Mouse (Mus musculus) spleen, postnatal 0 days (tissue): ENCODE results near the gene Armc7. TPM values are rescaled to one million over a fixed set of nuclear protein-coding genes. Genes with fewer than 3 reads are reported as not detected.

ENCODE experiments used
- polyA plus RNA-seq: library from polyadenylated mRNA; unstranded; fragments of >200 nt; fragmentation: Nextera tagmentation; extraction: Ambion mirVana; gene quantifications from 2 replicates; pipeline ENCODE4 v1.2.1, GENCODE M21; 2015

The Armc7 gene
- polyA plus RNA-seq = 7.4 and 8.5 TPM in 2 replicates

GRCm38 (mm10) chr11:115475025-115475757 is at the start of gene Armc7:
Gene Armc7 (plus strand): TSS chr11:115475667.

GRCm38 (mm10) chr11:115439906-115440595 is 35.4 kb upstream of the Armc7 start, which contains the start of gene Trim80:
Gene Trim80 (plus strand): TSS chr11:115440545.

DNA sequence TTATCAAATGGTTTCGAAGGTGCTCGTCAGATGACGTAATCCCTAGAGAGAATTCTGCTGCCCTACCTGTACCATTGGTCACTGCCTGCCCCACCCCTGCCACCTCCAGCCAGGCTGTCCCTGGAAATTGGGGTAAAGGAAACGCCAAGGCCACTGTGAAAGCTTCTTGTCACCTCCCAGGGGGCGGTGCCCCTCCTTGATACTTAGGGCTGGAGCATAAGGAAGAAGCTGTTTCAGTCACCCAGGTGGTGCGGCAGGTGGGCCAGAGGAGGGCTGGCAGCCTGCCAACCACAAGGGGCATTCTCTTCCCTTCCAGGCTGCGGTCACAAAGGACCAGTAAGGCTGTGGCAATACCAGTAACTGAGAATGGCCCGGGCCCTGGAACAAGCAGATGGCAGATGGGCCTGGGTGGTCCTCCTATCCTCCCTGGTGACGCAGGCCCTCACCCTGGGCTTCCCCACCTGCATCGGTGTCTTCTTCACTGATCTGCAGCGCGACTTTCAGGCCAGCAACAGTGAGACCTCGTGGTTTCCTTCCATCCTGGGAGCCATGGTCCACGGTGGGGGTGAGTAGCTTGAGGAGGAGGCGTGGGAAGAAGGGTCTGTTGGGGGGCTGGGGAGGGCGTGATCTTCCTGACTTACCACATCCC is 13.1 kb upstream of the Armc7 start, which contains the start of gene Slc16a5:
Gene Slc16a5 (plus strand): TSS at position 232 of the 649 bp plus-strand sequence.

GRCm38 (mm10) chr11:115491356-115492083 is 16.1 kb downstream of the Armc7 start, which contains the start of gene Nt5c:
Gene Nt5c (minus strand): TSS chr11:115491862.

GRCm38 (mm10) chr11:115514238-115514663 is 38.8 kb downstream of the Armc7 start, which contains the start of gene Jpt1:
Gene Jpt1 (minus strand): TSS chr11:115514387.

GRCm38 (mm10) chr11:115536038-115536681 is 60.7 kb downstream of the Armc7 start, which contains the start of gene Sumo2:
Gene Sumo2 (minus strand): TSS chr11:115536276.

Other genes with a start within 250 kb of the Armc7 start
- gene Grin2c, start 208.4 kb upstream of the Armc7 start, polyA plus RNA-seq = 0.07 and 0.08 TPM in 2 replicates
- 9.7 and 10.0 TPM in 2 replicates for gene Fdxr, start 198.6 kb upstream of the Armc7 start, polyA plus RNA-seq
- 0.24 and 0.33 TPM in 2 replicates for gene Fads6, start 178.0 kb upstream of the Armc7 start, polyA plus RNA-seq
- not detected in 2 replicates for gene Otop2, start 168.5 kb upstream of the Armc7 start, polyA plus RNA-seq
- 0.65 and 0.70 TPM in 2 replicates for gene Ush1g, start 153.6 kb upstream of the Armc7 start, polyA plus RNA-seq
- gene Otop3, start 140.9 kb upstream of the Armc7 start, polyA plus RNA-seq = not detected in 2 replicates
- 1.3 and 2.2 TPM in 2 replicates for gene Hid1, start 107.9 kb upstream of the Armc7 start, polyA plus RNA-seq
- gene Cdr2l, start 93.8 kb upstream of the Armc7 start, polyA plus RNA-seq = 2.9 and 4.3 TPM in 2 replicates
- gene Mrpl58, start 71.9 kb upstream of the Armc7 start, polyA plus RNA-seq = 80.9 and 91.3 TPM in 2 replicates
- gene Atp5h, start 55.7 kb upstream of the Armc7 start, polyA plus RNA-seq = 692 and 747 TPM in 2 replicates
- gene Kctd2, start 55.5 kb upstream of the Armc7 start, polyA plus RNA-seq = 9.5 and 13.2 TPM in 2 replicates
- not detected in 2 replicates for gene Trim80, start 35.1 kb upstream of the Armc7 start, polyA plus RNA-seq
- gene Slc16a5, start 13.2 kb upstream of the Armc7 start, polyA plus RNA-seq = 0.08 and 0.19 TPM in 2 replicates
- gene Nt5c, start 16.2 kb downstream of the Armc7 start, polyA plus RNA-seq = 83.3 and 90.8 TPM in 2 replicates
- gene Jpt1, start 38.7 kb downstream of the Armc7 start, polyA plus RNA-seq = 280 and 285 TPM in 2 replicates
- 581 and 592 TPM in 2 replicates for gene Sumo2, start 60.6 kb downstream of the Armc7 start, polyA plus RNA-seq
- 133 and 153 TPM in 2 replicates for gene Nup85, start 88.8 kb downstream of the Armc7 start, polyA plus RNA-seq
- 48.3 and 49.0 TPM in 2 replicates for gene Mrps7, start 128.3 kb downstream of the Armc7 start, polyA plus RNA-seq
- 8.6 and 8.9 TPM in 2 replicates for gene Gga3, start 128.4 kb downstream of the Armc7 start, polyA plus RNA-seq
- gene Mif4gd, start 137.3 kb downstream of the Armc7 start, polyA plus RNA-seq = 40.0 and 42.2 TPM in 2 replicates
- gene Slc25a19, start 152.6 kb downstream of the Armc7 start, polyA plus RNA-seq = 12.7 and 15.1 TPM in 2 replicates
- gene Grb2, start 232.9 kb downstream of the Armc7 start, polyA plus RNA-seq = 55.2 and 60.1 TPM in 2 replicates